ENCODE assay signal across 1 mouse cellular context in genomic region chr14:79441441-79441840, GRCm38 (mm10).
TF ChIP-seq lines count a peak whose summit lies in the region.

No protein-coding gene starts in this region.

TF ChIP-seq in MEL, 35 proteins besides CTCF, POLR2A, EP300 and RAD21:
- no peak for TF ChIP-seq ZKSCAN1 (IDR thresholded peaks at IDR 0.05; ENCODE audit: low read depth, low read length)
- no peak for TF ChIP-seq ELF1 (IDR thresholded peaks at IDR 0.05; ENCODE audit: low read depth, low read length)
- TF ChIP-seq CHD1 (IDR thresholded peaks at IDR 0.05; ENCODE audit: low read depth, low read length), result no peak
- TF ChIP-seq SIN3A (IDR thresholded peaks at IDR 0.05; ENCODE audit: low read length), result no peak
- no peak for TF ChIP-seq POLR2AphosphoS5 (IDR thresholded peaks at IDR 0.05; ENCODE audit: borderline replicate concordance, low read depth, low read length)
- no peak for TF ChIP-seq MYC (IDR thresholded peaks at IDR 0.05; ENCODE audit: low read depth, low read length)
- no peak for TF ChIP-seq MEF2A (IDR thresholded peaks at IDR 0.05; ENCODE audit: extremely low read depth, insufficient replicate concordance, low read depth, low read length, poor library complexity, severe bottlenecking)
- no peak for TF ChIP-seq POLR2AphosphoS2 (IDR thresholded peaks at IDR 0.05; ENCODE audit: low read length)
- no peak for TF ChIP-seq ETS1 (IDR thresholded peaks at IDR 0.05; ENCODE audit: low read depth, low read length)
- no peak for TF ChIP-seq E2F4 (IDR thresholded peaks at IDR 0.05; ENCODE audit: borderline replicate concordance, low read depth, low read length)
- TF ChIP-seq ZC3H11A (IDR thresholded peaks at IDR 0.05; ENCODE audit: low read depth, low read length), result no peak
- TF ChIP-seq NELFE (IDR thresholded peaks at IDR 0.05; ENCODE audit: low read depth, low read length), result no peak
- TF ChIP-seq MAX (IDR thresholded peaks at IDR 0.05; ENCODE audit: low read length), result no peak
- TF ChIP-seq TBP (IDR thresholded peaks at IDR 0.05; ENCODE audit: low read depth, low read length), result no peak
- TF ChIP-seq TCF12 (IDR thresholded peaks at IDR 0.05; ENCODE audit: low read depth, low read length), result no peak
- TF ChIP-seq BHLHE40 (IDR thresholded peaks at IDR 0.05; ENCODE audit: borderline replicate concordance, low read depth, low read length), result no peak
